Mouse (Mus musculus): Measurements from ENCODE around the gene Sfmbt1. TPM values are rescaled to one million over a fixed set of nuclear protein-coding genes. Genes with fewer than 3 reads are reported as not detected.

Gene Sfmbt1
- total and polyA plus RNA-seq, 3 experiments = 9.4 to 33.0 (median 13.7) TPM

DNA sequence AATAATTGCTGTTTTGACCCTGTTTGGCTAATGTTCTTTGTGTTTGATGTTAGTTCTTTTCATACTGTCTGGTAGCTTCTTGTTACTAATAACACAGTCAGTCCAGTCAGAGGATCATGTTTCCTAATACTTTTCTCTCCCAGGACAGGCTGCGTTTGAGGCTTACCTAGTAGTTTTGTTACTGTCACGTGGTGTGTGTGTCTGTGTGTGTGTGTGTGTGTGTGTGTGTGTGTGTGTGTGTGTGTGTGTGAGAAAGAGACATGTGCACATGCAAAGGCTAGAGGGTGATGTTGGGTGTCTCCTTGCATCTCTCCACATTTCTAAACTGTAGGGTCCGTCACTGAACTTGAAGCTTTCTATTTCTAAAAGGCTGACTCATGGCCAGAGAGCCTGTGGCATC, 78.2 kb downstream of the Sfmbt1 start:
- Histone ChIP-seq H3K79me2 (ENCODE audit: control insufficient read depth, insufficient read depth, low read length, poor library complexity) (no peaks in the 10 kb centered on the region), H3K27me3 (ENCODE audit: control insufficient read depth in 1 of 2, insufficient read depth in 2 of 2, low read length in 2 of 2) (no peaks in the 10 kb centered on the region), H3K36me3 (ENCODE audit: control insufficient read depth in 1 of 2, insufficient read depth in 2 of 2, low read length in 2 of 2) (peaks cover 11 to 42% of the 10 kb centered on the region in 2 experiments)

DNA sequence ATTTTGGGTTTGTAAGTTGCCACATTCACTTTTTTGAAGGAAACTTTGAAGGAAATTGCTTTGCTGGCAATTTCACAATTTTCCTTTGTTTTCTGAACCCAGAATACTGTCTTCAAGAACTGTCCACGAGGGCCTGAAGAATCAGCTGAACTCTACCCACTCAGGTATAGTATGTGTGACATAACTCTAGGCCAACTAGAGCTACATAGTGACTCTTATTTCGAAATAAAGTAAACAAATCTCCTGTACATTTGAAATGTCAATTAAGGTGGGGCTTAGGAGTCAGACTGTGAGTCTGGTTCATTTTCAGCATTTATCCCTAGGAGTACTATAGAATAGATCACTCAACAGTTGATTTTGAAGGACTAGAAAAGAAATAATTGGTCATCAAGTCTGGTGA, 87.1 kb downstream of the Sfmbt1 start:
- Histone ChIP-seq H3K36me3 (ENCODE audit: control insufficient read depth in 1 of 2, insufficient read depth in 2 of 2, low read length in 2 of 2) (peaks cover 3 to 44% of the 10 kb centered on the region in 2 experiments), H3K79me2 (ENCODE audit: control insufficient read depth, insufficient read depth, low read length, poor library complexity) (no peaks in the 10 kb centered on the region), H3K4me3 (ENCODE audit: control insufficient read depth in 1 of 2, insufficient read depth in 1 of 2, low read depth in 2 of 2, low read length in 2 of 2) (no peak overlapping the region), H3K4me1 (ENCODE audit: control insufficient read depth in 1 of 2, insufficient read depth in 2 of 2, low read length in 2 of 2) (peaks cover 2 to 3% of the 10 kb centered on the region in 2 experiments; a peak in 2 of 4 replicates), H3K27ac (ENCODE audit: control insufficient read depth, low read depth, low read length) (no peak overlapping the region), H3K9ac (ENCODE audit: control insufficient read depth, low read depth, low read length, poor library complexity, severe bottlenecking) (no peak overlapping the region), H3K27me3 (ENCODE audit: control insufficient read depth in 1 of 2, insufficient read depth in 2 of 2, low read length in 2 of 2) (no peaks in the 10 kb centered on the region), H3K9me3 (replicated peaks; ENCODE audit: insufficient read depth, low read length) (no peaks in the 10 kb centered on the region)
- DNase-seq (ENCODE audit: low read depth, low spot score) = no peak
- TF ChIP-seq NELFE (IDR thresholded peaks at IDR 0.05; ENCODE audit: low read depth, low read length) (no peak), TBP (IDR thresholded peaks at IDR 0.05; ENCODE audit: low read depth, low read length) (no peak), POLR2AphosphoS5 (IDR thresholded peaks at IDR 0.05; ENCODE audit: borderline replicate concordance, low read depth, low read length) (no peak), SMC3 (IDR thresholded peaks at IDR 0.05; ENCODE audit: low read depth, low read length) (no peak), USF1 (IDR thresholded peaks at IDR 0.05; ENCODE audit: low read depth, low read length) (no peak), HCFC1 (IDR thresholded peaks at IDR 0.05; ENCODE audit: low read depth, low read length) (no peak), ZMIZ1 (IDR thresholded peaks at IDR 0.05; ENCODE audit: low read depth, low read length) (no peak), MEF2A (IDR thresholded peaks at IDR 0.05; ENCODE audit: extremely low read depth, insufficient replicate concordance, low read depth, low read length, poor library complexity, severe bottlenecking) (no peak), CTCF (IDR thresholded peaks at IDR 0.05 in 2 of 3, conservative IDR thresholded peaks at IDR 0.05 in 1 of 3; ENCODE audit: control insufficient read depth in 1 of 3, insufficient read depth in 1 of 3, low read depth in 2 of 3, low read length in 3 of 3, poor library complexity in 1 of 3, severe bottlenecking in 1 of 3) (no peak), KAT2A (conservative IDR thresholded peaks at IDR 0.05; ENCODE audit: low read depth, low read length) (no peak), POLR2AphosphoS2 (IDR thresholded peaks at IDR 0.05; ENCODE audit: low read length) (no peak), BHLHE40 (IDR thresholded peaks at IDR 0.05; ENCODE audit: borderline replicate concordance, low read depth, low read length) (no peak)

More for the DNA sequence above, 78.2 kb downstream of the Sfmbt1 start:
- Histone ChIP-seq H3K9me3 (replicated peaks; ENCODE audit: insufficient read depth, low read length) (no peaks in the 10 kb centered on the region), H3K4me3 (ENCODE audit: control insufficient read depth in 1 of 2, insufficient read depth in 1 of 2, low read depth in 2 of 2, low read length in 2 of 2) (no peak overlapping the region), H3K27ac (ENCODE audit: control insufficient read depth, low read depth, low read length) (no peak overlapping the region), H3K4me1 (ENCODE audit: control insufficient read depth in 1 of 2, insufficient read depth in 2 of 2, low read length in 2 of 2) (peaks cover 0 to 5% of the 10 kb centered on the region in 2 experiments; a peak in 1 of 4 replicates), H3K9ac (ENCODE audit: control insufficient read depth, low read depth, low read length, poor library complexity, severe bottlenecking) (no peak overlapping the region)
- DNase-seq (ENCODE audit: low read depth, low spot score) = no peak
- TF ChIP-seq TAL1 (IDR thresholded peaks at IDR 0.05; ENCODE audit: low read length) (no peak), MAZ (IDR thresholded peaks at IDR 0.05; ENCODE audit: low read depth, low read length) (no peak), ZNF384 (IDR thresholded peaks at IDR 0.05; ENCODE audit: low read depth, low read length) (no peak), ETS1 (IDR thresholded peaks at IDR 0.05; ENCODE audit: low read depth, low read length) (no peak), MYB (IDR thresholded peaks at IDR 0.05; ENCODE audit: low read depth, low read length) (no peak), POLR2AphosphoS5 (IDR thresholded peaks at IDR 0.05; ENCODE audit: borderline replicate concordance, low read depth, low read length) (no peak), BHLHE40 (IDR thresholded peaks at IDR 0.05; ENCODE audit: borderline replicate concordance, low read depth, low read length) (no peak), NELFE (IDR thresholded peaks at IDR 0.05; ENCODE audit: low read depth, low read length) (no peak), CHD2 (IDR thresholded peaks at IDR 0.05; ENCODE audit: low read length) (no peak), GABPA (IDR thresholded peaks at IDR 0.05; ENCODE audit: low read depth, low read length) (no peak), POLR2AphosphoS2 (IDR thresholded peaks at IDR 0.05; ENCODE audit: low read length) (no peak), NRF1 (IDR thresholded peaks at IDR 0.05; ENCODE audit: insufficient read depth, low read depth, low read length, poor library complexity, severe bottlenecking) (no peak), USF2 (IDR thresholded peaks at IDR 0.05; ENCODE audit: borderline replicate concordance in 1 of 2, insufficient read depth in 1 of 2, low read depth in 1 of 2, low read length in 2 of 2) (no peak), ZMIZ1 (IDR thresholded peaks at IDR 0.05; ENCODE audit: low read depth, low read length) (no peak)

Measured in MEL (cell line).